Mouse (Mus musculus): ENCODE results near the gene Tapbp. TPM values are rescaled to one million over a fixed set of nuclear protein-coding genes. Genes with fewer than 3 reads are reported as not detected.

Gene Tapbp
- polyA plus RNA-seq, 1 experiment from 2014 or later = 64.3 TPM

DNA sequence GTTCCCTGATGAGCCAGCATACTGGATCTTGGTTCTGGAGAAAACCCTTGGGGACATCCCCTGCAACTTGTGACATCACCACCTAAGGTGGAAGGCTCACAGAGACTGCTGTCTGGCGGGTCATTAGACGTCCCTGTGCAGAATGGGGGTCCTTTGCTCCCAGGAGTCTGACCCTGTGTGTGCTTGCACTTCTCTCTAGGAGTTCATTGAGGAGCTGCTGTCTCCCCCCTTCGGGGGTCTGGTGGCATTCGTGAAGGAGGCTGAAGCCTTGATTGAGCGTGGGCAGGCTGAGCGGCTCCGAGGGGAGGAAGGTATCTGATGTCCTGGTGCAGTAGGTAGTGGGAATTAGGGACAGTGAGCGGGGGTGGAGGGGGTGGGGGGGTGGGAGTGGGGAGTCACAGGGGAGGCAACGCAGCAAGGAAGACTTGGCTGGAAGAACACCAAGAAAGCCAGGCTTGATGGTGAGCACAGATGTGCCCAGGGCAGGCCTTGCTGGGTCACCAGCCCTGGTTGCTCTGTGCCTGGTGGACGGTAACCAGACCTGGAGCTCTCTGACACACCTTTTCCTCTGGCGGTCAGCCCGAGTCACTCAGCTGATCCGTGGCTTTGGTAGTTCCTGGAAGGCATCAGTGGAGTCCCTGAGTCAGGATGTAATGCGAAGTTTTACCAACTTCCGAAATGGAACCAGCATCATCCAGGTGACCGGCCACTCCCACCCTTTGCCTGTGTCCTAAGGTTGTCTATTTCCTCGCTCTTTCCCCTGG, 49.6 kb downstream of the Tapbp start:
- no peaks in the 10 kb centered on the region for H3K4me1 ChIP-seq (ENCODE audit: control insufficient read depth, insufficient read depth, low read length)
- no peak for ATAC-seq (replicated peaks; ENCODE audit: extremely low read depth, insufficient read depth, low FRiP score)
- WGBS = 90% methylated on average over 17 of the region's 17 CpGs

DNA sequence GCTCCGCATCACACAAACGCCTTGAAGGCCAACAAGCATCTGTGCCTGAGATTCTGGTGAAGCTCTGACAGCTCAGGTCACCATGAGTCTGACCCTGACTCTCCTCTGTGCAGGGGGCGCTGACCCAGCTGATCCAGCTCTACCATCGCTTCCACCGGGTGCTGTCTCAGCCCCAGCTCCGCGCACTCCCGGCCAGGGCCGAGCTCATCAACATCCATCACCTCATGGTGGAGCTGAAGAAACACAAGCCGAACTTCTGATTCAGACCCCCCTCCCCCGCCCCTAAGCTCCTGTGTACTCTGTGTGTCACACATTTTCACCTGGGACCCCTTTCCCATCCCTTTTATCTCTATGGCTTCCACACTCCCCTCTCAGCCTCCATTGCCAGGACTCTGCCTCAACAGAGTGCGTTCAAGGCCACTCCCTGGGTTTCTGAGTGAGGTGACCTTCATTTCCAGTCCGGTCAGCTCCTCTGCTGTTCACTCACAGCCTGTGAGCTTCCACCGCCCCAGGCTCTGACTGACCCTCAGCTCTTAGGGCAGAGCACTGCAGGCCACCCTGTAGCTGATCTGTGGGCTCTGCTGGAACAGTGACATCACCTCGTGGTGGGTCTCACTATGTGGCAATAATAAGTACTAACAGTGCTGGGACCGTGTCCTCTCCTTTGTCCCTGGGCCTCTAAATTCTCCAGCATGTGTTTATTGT, 50.3 kb downstream of the Tapbp start:
- Histone ChIP-seq H3K9me3 (replicated peaks; ENCODE audit: control insufficient read depth, low read length) (peaks cover 8% of the 10 kb centered on the region), H3K4me1 (ENCODE audit: control insufficient read depth, insufficient read depth, low read length) (no peaks in the 10 kb centered on the region), H3K9ac (ENCODE audit: low read length) (no peak overlapping the region)

More for the DNA sequence above, 49.6 kb downstream of the Tapbp start:
- H3K36me3 ChIP-seq (ENCODE audit: control insufficient read depth, insufficient read depth) = peaks cover 15% of the 10 kb centered on the region; the same call in 1 of the 2 replicates
- no peak overlapping the region for H3K4me3 ChIP-seq (ENCODE audit: low read length)
- H3K4me2 ChIP-seq (ENCODE audit: low read depth, low read length) = no peak overlapping the region
- peaks cover 7% of the 10 kb centered on the region for H3K9me3 ChIP-seq (replicated peaks; ENCODE audit: control insufficient read depth, low read length)
- no peaks in the 10 kb centered on the region for H3K27me3 ChIP-seq (ENCODE audit: control insufficient read depth, insufficient read depth, low read length)
- H3K9ac ChIP-seq (ENCODE audit: low read length) = no peak overlapping the region
- no peak overlapping the region for H3K27ac ChIP-seq (ENCODE audit: low read length)

DNA sequence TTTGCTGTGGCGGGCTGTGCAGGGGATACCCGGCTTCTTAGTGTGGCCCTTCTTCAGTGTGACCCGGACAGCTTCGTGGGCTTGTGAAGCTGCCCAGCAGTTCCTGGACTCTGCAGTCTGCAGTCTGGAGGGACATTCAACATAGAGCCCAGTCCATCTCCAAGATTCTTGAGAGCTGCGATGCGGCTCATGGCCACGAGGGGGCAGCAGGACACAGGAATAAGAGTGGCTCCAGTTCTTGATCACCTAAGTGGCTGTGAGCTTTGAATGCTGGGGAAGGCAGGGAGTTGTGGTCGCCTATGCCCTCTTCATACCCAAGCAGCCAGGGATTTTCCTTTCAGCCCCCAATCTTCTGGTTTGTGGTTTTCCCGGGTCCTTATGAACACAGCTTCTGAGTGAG, 52.8 kb downstream of the Tapbp start:
- ATAC-seq (replicated peaks; ENCODE audit: extremely low read depth, insufficient read depth, low FRiP score) = peak; percentile 70
- no peaks in the 10 kb centered on the region for H3K27me3 ChIP-seq (ENCODE audit: control insufficient read depth, insufficient read depth, low read length)
- no peak overlapping the region for H3K9ac ChIP-seq (ENCODE audit: low read length)
- no peak overlapping the region for H3K4me2 ChIP-seq (ENCODE audit: low read depth, low read length)
- peaks cover 8% of the 10 kb centered on the region for H3K9me3 ChIP-seq (replicated peaks; ENCODE audit: control insufficient read depth, low read length)
- H3K4me3 ChIP-seq (ENCODE audit: low read length) = no peak overlapping the region
- no peak overlapping the region for H3K27ac ChIP-seq (ENCODE audit: low read length)
- H3K4me1 ChIP-seq (ENCODE audit: control insufficient read depth, insufficient read depth, low read length) = no peaks in the 10 kb centered on the region
- WGBS = 3% methylated on average over 9 of the region's 9 CpGs
- no peaks in the 10 kb centered on the region for H3K36me3 ChIP-seq (ENCODE audit: control insufficient read depth, insufficient read depth)

More for the DNA sequence above, 50.3 kb downstream of the Tapbp start:
- no peaks in the 10 kb centered on the region for H3K27me3 ChIP-seq (ENCODE audit: control insufficient read depth, insufficient read depth, low read length)
- ATAC-seq (replicated peaks; ENCODE audit: extremely low read depth, insufficient read depth, low FRiP score) = no peak
- H3K36me3 ChIP-seq (ENCODE audit: control insufficient read depth, insufficient read depth) = peaks cover 12% of the 10 kb centered on the region; the same call in 1 of the 2 replicates
- 85% methylated on average over 16 of the region's 16 CpGs for WGBS
- no peak overlapping the region for H3K4me2 ChIP-seq (ENCODE audit: low read depth, low read length)
- H3K4me3 ChIP-seq (ENCODE audit: low read length) = no peak overlapping the region
- no peak overlapping the region for H3K27ac ChIP-seq (ENCODE audit: low read length)

- no peaks in the 10 kb centered on the region for H3K4me1 ChIP-seq (ENCODE audit: control insufficient read depth, insufficient read depth, low read length)
- no peak overlapping the region for H3K4me2 ChIP-seq (ENCODE audit: low read depth, low read length)
- H3K36me3 ChIP-seq (ENCODE audit: control insufficient read depth, insufficient read depth) = no peaks in the 10 kb centered on the region
- no peak overlapping the region for H3K27ac ChIP-seq (ENCODE audit: low read length)
- WGBS = 31% methylated on average over 5 of the region's 5 CpGs
- H3K27me3 ChIP-seq (ENCODE audit: control insufficient read depth, insufficient read depth, low read length) = no peaks in the 10 kb centered on the region
- H3K9me3 ChIP-seq (replicated peaks; ENCODE audit: control insufficient read depth, low read length) = peaks cover 8% of the 10 kb centered on the region
- H3K4me3 ChIP-seq (ENCODE audit: low read length) = no peak overlapping the region
- ATAC-seq (replicated peaks; ENCODE audit: extremely low read depth, insufficient read depth, low FRiP score) = no peak; the same call in 1 of the 2 replicates
- H3K9ac ChIP-seq (ENCODE audit: low read length) = no peak overlapping the region
Measured at GRCm38 (mm10) chr17:33968927-33969326, 53.2 kb downstream of the Tapbp start.

DNA sequence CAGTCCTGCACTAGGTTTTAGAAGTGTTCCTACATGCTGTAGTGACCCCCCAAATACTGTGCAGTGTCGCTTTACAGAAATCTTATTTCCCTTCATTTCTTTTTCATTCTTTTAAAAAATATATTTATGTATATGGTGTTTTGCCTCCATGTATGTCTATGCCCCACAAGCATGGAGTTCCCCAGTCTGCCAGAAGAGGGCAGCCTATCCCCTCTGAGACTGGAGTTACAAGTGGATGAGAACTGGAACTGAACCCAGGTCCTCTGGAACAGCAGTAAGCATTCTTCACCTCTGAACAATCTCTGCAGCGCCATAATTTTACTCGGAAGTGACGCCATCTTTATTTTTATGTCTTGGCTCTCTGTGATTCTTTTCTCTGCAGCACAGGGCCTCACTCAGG, 53.7 kb downstream of the Tapbp start:
- Histone ChIP-seq H3K4me2 (ENCODE audit: low read depth, low read length) (no peak overlapping the region), H3K9me3 (replicated peaks; ENCODE audit: control insufficient read depth, low read length) (peaks cover 8% of the 10 kb centered on the region), H3K9ac (ENCODE audit: low read length) (no peak overlapping the region), H3K4me1 (ENCODE audit: control insufficient read depth, insufficient read depth, low read length) (no peaks in the 10 kb centered on the region), H3K27me3 (ENCODE audit: control insufficient read depth, insufficient read depth, low read length) (0 out of 2 replicates have a peak, but pooled peaks cover 2% of the 10 kb centered on the region), H3K4me3 (ENCODE audit: low read length) (no peak overlapping the region), H3K27ac (ENCODE audit: low read length) (no peak overlapping the region), H3K36me3 (ENCODE audit: control insufficient read depth, insufficient read depth) (no peaks in the 10 kb centered on the region)
- ATAC-seq (replicated peaks; ENCODE audit: extremely low read depth, insufficient read depth, low FRiP score) = no peak
- 71% methylated on average over 4 of the region's 4 CpGs for WGBS

GRCm38 (mm10) chr17:33972691-33973090, 57.0 kb downstream of the Tapbp start:
- Histone ChIP-seq H3K9me3 (replicated peaks; ENCODE audit: control insufficient read depth, low read length) (peaks cover 8% of the 10 kb centered on the region), H3K36me3 (ENCODE audit: control insufficient read depth, insufficient read depth) (no peaks in the 10 kb centered on the region), H3K4me3 (ENCODE audit: low read length) (no peak overlapping the region), H3K27ac (ENCODE audit: low read length) (no peak overlapping the region), H3K27me3 (ENCODE audit: control insufficient read depth, insufficient read depth, low read length) (peaks cover 14% of the 10 kb centered on the region), H3K9ac (ENCODE audit: low read length) (no peak overlapping the region), H3K4me2 (ENCODE audit: low read depth, low read length) (no peak overlapping the region), H3K4me1 (ENCODE audit: control insufficient read depth, insufficient read depth, low read length) (no peaks in the 10 kb centered on the region)
- 3% methylated on average over 1 of the region's 1 CpGs for WGBS
- no peak for ATAC-seq (replicated peaks; ENCODE audit: extremely low read depth, insufficient read depth, low FRiP score)

DNA sequence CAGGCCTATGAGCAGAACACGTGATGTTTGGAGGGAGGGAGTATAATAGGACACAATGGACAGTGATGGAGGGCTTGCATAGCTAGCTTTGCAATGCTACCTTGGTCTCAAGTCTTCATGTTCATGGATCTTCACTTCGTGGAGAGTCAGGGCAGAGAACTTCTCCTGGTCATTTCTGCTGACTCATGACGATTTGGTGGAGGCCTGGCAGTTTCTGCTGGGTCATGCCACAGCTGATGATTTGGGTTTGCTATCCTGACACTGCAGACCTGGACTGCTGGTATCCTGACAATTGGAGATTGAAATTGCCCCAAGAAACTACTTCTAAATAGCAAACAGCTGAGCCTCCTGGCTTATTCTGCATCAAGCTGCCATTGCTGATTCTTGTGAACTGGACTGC, 57.9 kb downstream of the Tapbp start:
- Histone ChIP-seq H3K9ac (ENCODE audit: low read length) (no peak overlapping the region), H3K4me1 (ENCODE audit: control insufficient read depth, insufficient read depth, low read length) (peaks cover 7% of the 10 kb centered on the region), H3K4me3 (ENCODE audit: low read length) (no peak overlapping the region), H3K27me3 (ENCODE audit: control insufficient read depth, insufficient read depth, low read length) (peaks cover 22% of the 10 kb centered on the region), H3K36me3 (ENCODE audit: control insufficient read depth, insufficient read depth) (no peaks in the 10 kb centered on the region), H3K9me3 (replicated peaks; ENCODE audit: control insufficient read depth, low read length) (peaks cover 8% of the 10 kb centered on the region), H3K27ac (ENCODE audit: low read length) (no peak overlapping the region), H3K4me2 (ENCODE audit: low read depth, low read length) (no peak overlapping the region)
- no peak for ATAC-seq (replicated peaks; ENCODE audit: extremely low read depth, insufficient read depth, low FRiP score)
- 57% methylated on average over 3 of the region's 3 CpGs for WGBS

GRCm38 (mm10) chr17:33977861-33978557, 62.3 kb downstream of the Tapbp start:
- H3K27me3 ChIP-seq (ENCODE audit: control insufficient read depth, insufficient read depth, low read length) = peaks cover 38% of the 10 kb centered on the region
- no peak overlapping the region for H3K27ac ChIP-seq (ENCODE audit: low read length)
- H3K4me3 ChIP-seq (ENCODE audit: low read length) = peak overlapping the region; percentile 52
- no peaks in the 10 kb centered on the region for H3K36me3 ChIP-seq (ENCODE audit: control insufficient read depth, insufficient read depth)
- no peak for ATAC-seq (replicated peaks; ENCODE audit: extremely low read depth, insufficient read depth, low FRiP score)
- 2% methylated on average over 57 of the region's 57 CpGs for WGBS
- H3K4me1 ChIP-seq (ENCODE audit: control insufficient read depth, insufficient read depth, low read length) = peaks cover 16% of the 10 kb centered on the region
- no peaks in the 10 kb centered on the region for H3K9me3 ChIP-seq (replicated peaks; ENCODE audit: control insufficient read depth, low read length)
- peak overlapping the region; percentile 64 for H3K4me2 ChIP-seq (ENCODE audit: low read depth, low read length)
- peak overlapping the region; percentile 34 for H3K9ac ChIP-seq (ENCODE audit: low read length)

Measured in heart, embryonic 16.5 days (tissue).